Mouse (Mus musculus) forebrain, embryonic 13.5 days (tissue): Measurements from ENCODE around the gene Lrrc7. TPM values are rescaled to one million over a fixed set of nuclear protein-coding genes. Genes with fewer than 3 reads are reported as not detected.
A peak's percentile ranks its signal among the peaks of the same experiment; 100 is the strongest.

Experiments used
- ATAC-seq: fragments of 200-750 bp; cut with Nextera tagmentation; 2 replicates; pipeline ENCODE4 v1.8.0; 2017
- H3K27ac ChIP-seq: fragments of 300-500 bp; sonication (generic); 2 replicates; pipeline ENCODE4 v1.5.1; 2015; ENCODE audit warnings: inconsistent platforms, mild to moderate bottlenecking, moderate library complexity
- H3K27me3 ChIP-seq: fragments of 300-500 bp; sonication (generic); 2 replicates; pipeline ENCODE4 v1.6.1; 2015; ENCODE audit warnings: mild to moderate bottlenecking, inconsistent platforms
- H3K36me3 ChIP-seq: fragments of 300-500 bp; sonication (generic); 2 replicates; pipeline ENCODE4 v1.6.1; 2015; ENCODE audit warnings: mild to moderate bottlenecking, inconsistent platforms; ENCODE audit not compliant: poor library complexity, severe bottlenecking
- H3K4me1 ChIP-seq: fragments of 300-500 bp; sonication (generic); 2 replicates; pipeline ENCODE4 v1.6.1; 2015; ENCODE audit warnings: inconsistent platforms
- H3K4me2 ChIP-seq: fragments of 300-500 bp; sonication (generic); 2 replicates; pipeline ENCODE4 v1.6.1; 2015; ENCODE audit warnings: inconsistent platforms, mild to moderate bottlenecking, moderate library complexity
- H3K4me3 ChIP-seq: fragments of 300-500 bp; sonication (generic); 2 replicates; pipeline ENCODE4 v1.5.1; 2015; ENCODE audit warnings: mild to moderate bottlenecking, inconsistent platforms
- H3K9ac ChIP-seq: fragments of 300-500 bp; sonication (generic); 2 replicates; pipeline ENCODE4 v1.6.1; 2015; ENCODE audit warnings: mild to moderate bottlenecking, inconsistent platforms
- H3K9me3 ChIP-seq: fragments of 300-500 bp; sonication (generic); replicated peaks from 2 replicates; pipeline ENCODE4 v1.6.1; 2016; ENCODE audit warnings: inconsistent platforms
- WGBS: fragments of 180-500 bp; shearing (Covaris S2); methylation state at CpG from one replicate; pipeline ENCODE4 v1.1.7; 2015; 5-methylcytosine and 5-hydroxymethylcytosine counted together
- polyA plus RNA-seq: library from polyadenylated mRNA; unstranded; fragments of >200 nt; fragmentation: Nextera tagmentation; extraction: Ambion mirVana; gene quantifications from 2 replicates; pipeline ENCODE4 v1.2.1, GENCODE M21; 2015

The Lrrc7 gene
- polyA plus RNA-seq, result 9.6 TPM in 2 replicates

- peak within 1 kb of the TSS; percentile 83 for H3K4me2 ChIP-seq
- no peaks in the 10 kb centered on the region for H3K27me3 ChIP-seq
- peaks cover 17% of the 10 kb centered on the region for H3K4me1 ChIP-seq
- no peaks in the 10 kb centered on the region for H3K36me3 ChIP-seq
- H3K27ac ChIP-seq, result peak within 1 kb of the TSS; percentile 92
- peak within 1 kb of the TSS; percentile 79 for H3K4me3 ChIP-seq
- no peaks in the 10 kb centered on the region for H3K9me3 ChIP-seq
- H3K9ac ChIP-seq, result peak within 1 kb of the TSS; percentile 92
- under 1% methylated on average over 28 of the region's 28 CpGs for WGBS
- ATAC-seq, result peak; percentile 91
Measured at GRCm38 (mm10) chr3:158561987-158562360, at the start of gene Lrrc7. TSS of gene Lrrc7 (minus strand) at chr3:158562221.

DNA sequence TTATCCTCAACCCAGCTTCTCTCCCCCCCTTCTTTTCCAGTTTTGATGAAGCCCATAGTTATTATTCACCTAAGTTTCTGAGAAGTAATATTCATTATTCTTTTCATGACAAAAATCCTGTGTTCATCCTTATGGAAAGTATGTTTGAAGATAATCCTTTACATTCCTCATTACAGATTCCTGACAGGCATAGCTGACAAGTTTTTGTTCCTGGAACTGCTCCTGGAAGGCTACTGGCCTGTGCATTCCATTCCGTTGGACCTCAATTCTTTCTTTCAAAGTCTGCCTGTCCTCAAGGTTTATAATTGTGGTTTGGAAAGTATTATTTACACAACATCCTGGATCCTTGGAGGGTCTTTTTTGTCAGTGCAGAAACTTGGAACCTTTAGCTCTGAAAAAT lies 45.0 kb upstream of the Lrrc7 start:
- Histone ChIP-seq H3K36me3 (no peaks in the 10 kb centered on the region), H3K27ac (no peak overlapping the region), H3K9ac (no peak overlapping the region), H3K9me3 (no peaks in the 10 kb centered on the region), H3K27me3 (no peaks in the 10 kb centered on the region), H3K4me2 (no peak overlapping the region), H3K4me1 (no peaks in the 10 kb centered on the region), H3K4me3 (no peak overlapping the region)
- 33% methylated on average over 1 of the region's 1 CpGs for WGBS
- no peak for ATAC-seq

DNA sequence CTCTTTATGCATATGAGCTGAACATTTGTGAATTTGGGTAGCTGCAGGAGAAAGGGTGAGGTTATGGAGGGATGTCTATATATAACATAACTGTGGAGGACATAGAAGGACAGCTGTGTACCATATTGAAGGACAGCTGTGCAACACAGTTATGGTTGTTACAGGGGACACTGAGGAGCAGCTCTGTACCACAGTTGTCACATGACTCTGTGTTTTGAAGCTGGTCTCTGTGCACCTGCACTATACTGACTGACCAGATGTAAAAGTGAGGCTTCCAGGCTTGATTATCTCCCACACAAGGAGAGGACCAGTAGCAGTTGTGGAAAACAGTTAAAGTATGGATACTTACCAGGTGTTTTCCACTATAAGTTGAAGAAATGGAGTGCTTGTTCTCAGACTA lies 43.3 kb upstream of the Lrrc7 start:
- Histone ChIP-seq H3K9me3 (no peaks in the 10 kb centered on the region), H3K4me3 (no peak overlapping the region), H3K9ac (no peak overlapping the region), H3K4me2 (no peak overlapping the region), H3K4me1 (no peaks in the 10 kb centered on the region), H3K27ac (no peak overlapping the region), H3K27me3 (no peaks in the 10 kb centered on the region), H3K36me3 (no peaks in the 10 kb centered on the region)
- no peak for ATAC-seq

DNA sequence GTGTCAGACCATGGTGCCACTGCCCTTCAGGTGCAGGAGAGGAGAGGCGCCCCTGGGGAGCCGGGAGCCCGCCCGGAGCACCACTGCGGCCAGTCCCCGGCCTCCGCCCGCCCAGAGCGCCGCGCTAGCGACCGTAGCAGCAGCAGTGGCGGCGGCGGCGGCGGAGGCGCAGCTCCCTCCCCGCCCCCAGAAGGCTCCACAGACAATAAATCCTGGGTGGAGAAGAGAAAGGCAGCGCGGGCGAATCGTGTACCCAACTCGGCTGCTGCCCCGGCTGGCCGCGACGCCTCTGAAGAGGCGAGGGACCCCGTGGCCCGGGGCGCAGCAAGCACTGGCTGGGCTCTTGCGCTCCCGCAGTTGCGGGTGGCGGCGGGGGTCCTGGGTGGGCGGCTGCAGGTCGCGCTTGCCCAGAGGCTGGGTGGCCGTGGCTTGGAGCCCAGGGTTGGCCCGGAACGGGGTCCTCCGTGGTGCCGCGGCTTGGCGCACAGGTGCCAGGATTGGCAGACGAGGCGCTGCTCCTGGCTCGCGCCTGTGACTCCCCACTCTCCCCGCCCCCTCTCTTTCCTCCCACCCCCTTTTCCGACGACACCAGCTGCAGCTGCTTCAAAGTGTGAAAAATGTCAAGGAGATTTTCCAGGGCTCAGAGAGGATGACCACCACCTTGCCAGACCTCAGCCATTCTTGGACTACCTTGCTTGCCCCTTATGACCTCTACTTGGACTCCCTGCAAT lies 600 bp downstream of the Lrrc7 start:
- H3K27ac ChIP-seq, result peak overlapping the region; percentile 92
- H3K36me3 ChIP-seq, result no peaks in the 10 kb centered on the region
- H3K4me1 ChIP-seq, result peaks cover 21% of the 10 kb centered on the region
- peak overlapping the region; percentile 92 for H3K9ac ChIP-seq
- ATAC-seq, result peak; percentile 84
- no peaks in the 10 kb centered on the region for H3K27me3 ChIP-seq
- no peaks in the 10 kb centered on the region for H3K9me3 ChIP-seq
- WGBS, result under 1% methylated on average over 47 of the region's 55 CpGs
- peak overlapping the region; percentile 83 for H3K4me2 ChIP-seq
- peak overlapping the region; percentile 79 for H3K4me3 ChIP-seq

- Histone ChIP-seq H3K4me3 (peak overlapping the region; percentile 79), H3K27me3 (no peaks in the 10 kb centered on the region), H3K36me3 (no peaks in the 10 kb centered on the region), H3K9me3 (no peaks in the 10 kb centered on the region), H3K9ac (peak overlapping the region; percentile 92), H3K4me2 (peak overlapping the region; percentile 83), H3K4me1 (peaks cover 21% of the 10 kb centered on the region), H3K27ac (peak overlapping the region; percentile 92)
- peak; percentile 9 for ATAC-seq
- WGBS, result 0% methylated on average over 15 of the region's 16 CpGs
Measured at GRCm38 (mm10) chr3:158560891-158561255, 1.1 kb downstream of the Lrrc7 start.

DNA sequence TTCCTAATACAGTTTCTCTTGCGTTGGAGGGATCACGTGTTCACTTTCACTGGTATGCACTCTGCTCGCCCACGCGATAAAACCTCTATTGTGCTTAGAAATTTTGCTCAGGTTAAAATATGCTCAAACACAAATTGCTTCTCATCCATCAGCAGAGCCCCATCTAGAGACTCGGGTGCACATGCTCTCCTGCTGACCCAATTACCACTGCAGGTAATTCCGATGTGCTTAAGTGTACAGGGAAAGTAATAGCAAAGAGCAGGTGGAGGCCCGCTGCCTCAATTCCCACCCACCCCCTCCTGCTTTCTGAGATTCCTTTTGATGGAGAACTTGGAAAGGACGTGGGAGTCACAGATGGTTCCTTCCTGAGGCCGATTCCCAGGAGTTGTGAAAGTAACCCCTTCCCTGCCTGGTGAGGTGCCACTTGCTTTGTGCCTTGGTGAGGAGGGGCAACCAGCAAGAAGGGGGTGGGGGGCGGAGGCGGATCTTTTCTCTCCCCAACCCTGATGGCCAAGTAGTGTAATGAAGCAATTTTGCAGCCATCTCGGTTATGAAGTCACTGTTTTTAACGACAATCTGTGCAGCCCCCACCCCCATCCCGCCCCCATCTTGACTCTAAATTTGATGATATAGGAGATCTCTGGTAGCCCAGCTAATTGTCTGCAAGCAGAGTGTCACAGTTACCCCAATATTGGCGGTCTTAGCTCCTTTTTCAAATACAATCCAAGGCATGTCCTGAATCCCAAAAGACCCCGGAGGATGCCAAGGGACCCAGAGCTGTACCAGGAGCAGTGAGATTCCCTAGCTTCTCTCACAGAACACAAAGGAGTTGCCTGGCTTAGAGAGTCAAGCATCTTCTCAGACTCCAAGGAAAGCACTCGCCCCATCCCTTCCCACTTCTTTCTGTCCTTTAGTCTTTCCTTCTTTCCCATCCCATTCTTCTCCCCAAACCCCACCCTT lies 2.0 kb downstream of the Lrrc7 start:
- Histone ChIP-seq H3K27me3 (no peaks in the 10 kb centered on the region), H3K9me3 (no peaks in the 10 kb centered on the region), H3K4me3 (peak overlapping the region; percentile 79), H3K9ac (peak overlapping the region; percentile 92), H3K4me1 (peaks cover 21% of the 10 kb centered on the region), H3K4me2 (peak overlapping the region; percentile 83), H3K36me3 (no peaks in the 10 kb centered on the region), H3K27ac (peak overlapping the region; percentile 92)
- ATAC-seq, result peak; percentile 64
- 2% methylated on average over 18 of the region's 18 CpGs for WGBS

GRCm38 (mm10) chr3:158559131-158559658 lies 2.8 kb downstream of the Lrrc7 start:
- Histone ChIP-seq H3K9me3 (no peaks in the 10 kb centered on the region), H3K27me3 (no peaks in the 10 kb centered on the region), H3K36me3 (no peaks in the 10 kb centered on the region), H3K4me3 (peak overlapping the region; percentile 79), H3K4me1 (peaks cover 21% of the 10 kb centered on the region), H3K27ac (peak overlapping the region; percentile 92), H3K9ac (peak overlapping the region; percentile 92), H3K4me2 (peak overlapping the region; percentile 83)
- ATAC-seq, result no peak
- 22% methylated on average over 5 of the region's 5 CpGs for WGBS

- H3K4me3 ChIP-seq, result peak overlapping the region; percentile 79
- H3K27ac ChIP-seq, result no peak overlapping the region
- H3K36me3 ChIP-seq, result no peaks in the 10 kb centered on the region
- H3K9me3 ChIP-seq, result no peaks in the 10 kb centered on the region
- H3K27me3 ChIP-seq, result no peaks in the 10 kb centered on the region
- H3K9ac ChIP-seq, result no peak overlapping the region
- ATAC-seq, result no peak
- peaks cover 21% of the 10 kb centered on the region for H3K4me1 ChIP-seq
- H3K4me2 ChIP-seq, result peak overlapping the region; percentile 83
Measured at GRCm38 (mm10) chr3:158558631-158559030, 3.4 kb downstream of the Lrrc7 start.

DNA sequence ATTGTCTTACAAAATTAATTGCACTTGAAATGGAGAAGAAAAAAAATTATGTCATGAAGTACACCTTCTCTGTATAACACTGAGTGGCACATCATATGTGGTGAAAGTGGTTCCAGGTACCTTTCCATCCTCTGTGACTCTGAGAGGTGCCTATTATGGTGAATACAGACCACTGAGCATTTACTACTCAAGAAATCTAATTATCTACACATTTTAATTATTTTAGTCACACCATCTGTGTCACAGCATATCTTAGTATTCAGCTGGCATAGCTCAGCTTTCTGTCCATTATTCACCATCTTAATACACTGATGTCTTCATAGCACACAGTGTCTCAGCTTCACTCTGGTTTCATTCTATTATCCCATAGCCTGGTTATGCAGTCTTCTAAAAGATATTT lies 7.7 kb downstream of the Lrrc7 start:
- Histone ChIP-seq H3K4me2 (no peak overlapping the region), H3K4me1 (peaks cover 7% of the 10 kb centered on the region), H3K27me3 (no peaks in the 10 kb centered on the region), H3K9ac (no peak overlapping the region), H3K27ac (no peak overlapping the region), H3K36me3 (no peaks in the 10 kb centered on the region), H3K4me3 (no peak overlapping the region), H3K9me3 (no peaks in the 10 kb centered on the region)
- peak; percentile 52 for ATAC-seq

GRCm38 (mm10) chr3:158552105-158552504 lies 9.9 kb downstream of the Lrrc7 start:
- Histone ChIP-seq H3K4me2 (no peak overlapping the region), H3K27ac (no peak overlapping the region), H3K27me3 (no peaks in the 10 kb centered on the region), H3K9me3 (no peaks in the 10 kb centered on the region), H3K36me3 (no peaks in the 10 kb centered on the region), H3K4me1 (peaks cover 4% of the 10 kb centered on the region), H3K4me3 (no peak overlapping the region), H3K9ac (no peak overlapping the region)
- WGBS, result 86% methylated on average over 5 of the region's 5 CpGs
- no peak for ATAC-seq

DNA sequence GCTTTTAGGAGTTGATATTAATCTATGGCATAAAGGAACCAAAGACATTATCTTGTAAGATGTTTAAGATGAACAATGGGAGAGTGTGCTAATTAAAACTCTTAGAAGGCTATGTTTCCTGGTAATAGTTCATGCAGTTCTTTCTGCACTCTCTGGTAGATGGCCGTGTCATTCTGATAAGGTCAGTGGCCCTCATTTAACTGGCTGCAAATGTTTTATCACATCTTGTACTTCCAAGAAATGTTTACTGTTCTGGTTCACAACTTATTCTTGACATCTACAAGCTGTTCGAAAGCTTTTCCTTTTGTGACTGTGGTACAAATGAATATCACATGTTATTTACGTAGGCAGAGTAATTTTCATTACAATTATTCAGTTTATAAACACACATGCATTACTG lies 18.5 kb downstream of the Lrrc7 start:
- no peaks in the 10 kb centered on the region for H3K27me3 ChIP-seq
- H3K27ac ChIP-seq, result no peak overlapping the region
- no peaks in the 10 kb centered on the region for H3K9me3 ChIP-seq
- H3K36me3 ChIP-seq, result no peaks in the 10 kb centered on the region
- no peak overlapping the region for H3K4me2 ChIP-seq
- no peaks in the 10 kb centered on the region for H3K4me1 ChIP-seq
- no peak overlapping the region for H3K4me3 ChIP-seq
- ATAC-seq, result no peak
- 87% methylated on average over 3 of the region's 3 CpGs for WGBS
- H3K9ac ChIP-seq, result no peak overlapping the region

DNA sequence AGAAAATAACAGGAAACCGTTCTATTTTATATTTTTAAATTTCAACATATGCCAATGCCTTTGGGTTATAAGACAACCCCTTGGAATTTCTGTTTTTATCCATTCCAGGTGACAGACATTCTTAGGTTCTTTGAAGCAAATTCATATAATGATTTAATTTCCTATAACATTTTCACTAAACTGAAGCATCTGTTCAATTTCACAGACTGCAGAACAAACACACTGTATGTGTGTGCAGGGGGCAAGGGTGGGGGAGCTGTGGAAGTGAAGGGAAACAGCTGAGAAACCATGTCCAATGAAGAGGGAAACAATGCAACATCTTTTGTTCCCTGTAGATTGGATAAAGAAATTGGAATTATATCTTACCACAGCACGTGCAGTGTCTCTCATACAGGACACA lies 29.2 kb downstream of the Lrrc7 start:
- H3K9ac ChIP-seq, result no peak overlapping the region
- ATAC-seq, result no peak
- H3K4me2 ChIP-seq, result no peak overlapping the region
- H3K27me3 ChIP-seq, result no peaks in the 10 kb centered on the region
- H3K27ac ChIP-seq, result no peak overlapping the region
- no peaks in the 10 kb centered on the region for H3K9me3 ChIP-seq
- WGBS, result 87% methylated on average over 2 of the region's 2 CpGs
- no peaks in the 10 kb centered on the region for H3K36me3 ChIP-seq
- H3K4me1 ChIP-seq, result no peaks in the 10 kb centered on the region
- H3K4me3 ChIP-seq, result no peak overlapping the region
